Mouse (Mus musculus) ZHBTc4 (cell line): ENCODE data around the gene Zfp53.
A peak's percentile ranks its signal among the peaks of the same experiment; 100 is the strongest.
"Not testable (repeated sequence)": the region's sequence is repeated elsewhere in the genome, so short reads cannot be mapped to it uniquely, and the experiment has no call there.

Source experiments
- DNase-seq: peaks from one replicate; pipeline ENCODE4 v3.0.0-alpha.2; 2011; ENCODE audit warnings: low read depth, low spot score

Zfp53 gene

GRCm38 (mm10) chr17:21488760-21489499 is at the start of gene Zfp53:
Gene Zfp53, plus strand, starts transcription at chr17:21488998.
- DNase-seq: peak; percentile 95

GRCm38 (mm10) chr17:21449669-21450068 is 39.1 kb upstream of the Zfp53 start:
- DNase-seq: peak; percentile 89

GRCm38 (mm10) chr17:21450138-21450704 is 38.6 kb upstream of the Zfp53 start, which contains the start of gene Zfp51:
Gene Zfp51, plus strand, starts transcription at chr17:21450374.
- peak; percentile 95 for DNase-seq

GRCm38 (mm10) chr17:21463550-21463949 is 25.2 kb upstream of the Zfp53 start:
- DNase-seq: no peak

GRCm38 (mm10) chr17:21472032-21472652 is 16.7 kb upstream of the Zfp53 start:
- DNase-seq: no peak

GRCm38 (mm10) chr17:21472653-21473307 is 16.0 kb upstream of the Zfp53 start:
- no peak for DNase-seq

- DNase-seq: peak; percentile 69
Observed at GRCm38 (mm10) chr17:21473362-21474190, 15.2 kb upstream of the Zfp53 start.

- not testable (repeated sequence) for DNase-seq
Observed at GRCm38 (mm10) chr17:21474729-21475128, 14.1 kb upstream of the Zfp53 start.

GRCm38 (mm10) chr17:21475290-21475689 is 13.5 kb upstream of the Zfp53 start:
- not testable (repeated sequence) for DNase-seq

- not testable (repeated sequence) for DNase-seq
Observed at GRCm38 (mm10) chr17:21476351-21476750, 12.4 kb upstream of the Zfp53 start.

GRCm38 (mm10) chr17:21478103-21478777 is 10.6 kb upstream of the Zfp53 start:
- DNase-seq: not testable (repeated sequence)

- no peak for DNase-seq
Observed at GRCm38 (mm10) chr17:21489500-21490001, 753 bp downstream of the Zfp53 start.

- DNase-seq: no peak
Observed at GRCm38 (mm10) chr17:21501365-21501764, 12.6 kb downstream of the Zfp53 start.

GRCm38 (mm10) chr17:21504524-21504923 is 15.7 kb downstream of the Zfp53 start:
- DNase-seq: peak; percentile 16

GRCm38 (mm10) chr17:21506258-21506657 is 17.5 kb downstream of the Zfp53 start:
- DNase-seq: no peak

GRCm38 (mm10) chr17:21509756-21510155 is 21.0 kb downstream of the Zfp53 start:
- no peak for DNase-seq

GRCm38 (mm10) chr17:21515403-21516105 is 26.8 kb downstream of the Zfp53 start:
- peak; percentile 81 for DNase-seq

- DNase-seq: peak; percentile 85
Observed at GRCm38 (mm10) chr17:21516201-21517129, 27.7 kb downstream of the Zfp53 start.
